Mouse (Mus musculus) ES-E14 (cell line): ENCODE measurements around the gene Wfdc3.

Experiments
- CHD2 ChIP-seq: IDR thresholded peaks from 2 replicates; pipeline ENCODE4 v1.6.1; 2014; ENCODE audit warnings: mild to moderate bottlenecking, low read depth, low read length, inconsistent platforms
- HCFC1 ChIP-seq: IDR thresholded peaks from 2 replicates; pipeline ENCODE4 v1.6.1; 2012; ENCODE audit warnings: low read length, inconsistent platforms, borderline replicate concordance; ENCODE audit not compliant: insufficient read depth
- MAFK ChIP-seq: IDR thresholded peaks from 2 replicates; pipeline ENCODE4 v1.6.1; 2014; ENCODE audit warnings: mild to moderate bottlenecking, low read depth, low read length, inconsistent platforms; ENCODE audit not compliant: insufficient read depth
- ZC3H11A ChIP-seq: IDR thresholded peaks from 2 replicates; pipeline ENCODE4 v1.6.1; 2012; ENCODE audit warnings: low read depth, mild to moderate bottlenecking, inconsistent platforms, low read length, borderline replicate concordance
- ZNF384 ChIP-seq: IDR thresholded peaks from 2 replicates; pipeline ENCODE4 v1.6.1; 2012; ENCODE audit warnings: low read depth, low read length, inconsistent platforms

DNA sequence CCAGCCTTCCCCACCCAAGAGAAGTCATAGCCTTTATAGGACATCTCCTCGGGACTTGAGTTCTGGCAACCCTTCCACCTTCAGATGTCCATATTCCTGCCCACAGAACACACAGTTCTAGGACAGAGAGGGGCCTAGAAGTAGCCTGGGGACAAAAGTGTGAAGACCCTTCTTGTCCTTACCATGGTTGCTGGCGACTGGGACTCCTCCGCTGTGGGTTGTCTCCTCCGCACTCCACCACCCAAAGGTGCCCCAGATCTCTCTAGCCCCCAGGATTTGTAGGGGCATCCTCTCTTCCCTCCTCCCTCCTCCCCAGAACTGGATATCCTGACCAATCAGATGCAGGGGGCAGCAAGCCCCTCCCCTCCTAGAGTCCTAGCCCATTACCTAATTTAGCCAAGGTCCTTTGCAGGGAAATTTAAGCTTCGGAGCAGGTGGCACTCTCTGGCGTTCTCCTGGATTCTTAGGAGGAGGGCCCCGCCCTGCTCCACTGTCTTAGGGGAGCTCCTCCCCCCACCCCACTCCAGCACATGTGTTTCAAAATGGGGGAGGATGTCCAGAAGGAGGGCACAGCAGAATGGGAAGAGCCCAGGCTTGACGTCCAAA is 33.9 kb upstream of the Wfdc3 start, which contains the start of gene Tnnc2:
- TF ChIP-seq HCFC1 = no peak
- TF ChIP-seq CHD2 = no peak
- no peak for TF ChIP-seq ZC3H11A
- TF ChIP-seq MAFK = no peak
- TF ChIP-seq ZNF384 = no peak
